Mouse (Mus musculus) stomach, embryonic 16.5 days (tissue): ENCODE measurements around the gene Il4ra. TPM values are rescaled to one million over a fixed set of nuclear protein-coding genes. Genes with fewer than 3 reads are reported as not detected.

Source experiments
- ATAC-seq: fragments of 200-750 bp; cut with Nextera tagmentation; 2 replicates; pipeline ENCODE4 v1.8.0; 2017; ENCODE audit warnings: moderate number of reproducible peaks, moderate TSS enrichment; ENCODE audit not compliant: insufficient read depth, low FRiP score
- H3K27ac ChIP-seq: fragments of 300-500 bp; sonication (generic); 2 replicates; pipeline ENCODE4 v1.5.1; 2014; ENCODE audit warnings: low read length
- H3K27me3 ChIP-seq: fragments of 300-500 bp; sonication (generic); 2 replicates; pipeline ENCODE4 v1.6.1; 2014; ENCODE audit warnings: low read length, control low read depth, mixed read lengths; ENCODE audit not compliant: control insufficient read depth, insufficient read depth
- H3K36me3 ChIP-seq: fragments of 300-500 bp; sonication (generic); 2 replicates; pipeline ENCODE4 v1.6.1; 2014; ENCODE audit warnings: low read length; ENCODE audit not compliant: control insufficient read depth, insufficient read depth
- H3K4me1 ChIP-seq: fragments of 300-500 bp; sonication (generic); 2 replicates; pipeline ENCODE4 v1.6.1; 2014; ENCODE audit warnings: low read length, control low read depth, mixed read lengths; ENCODE audit not compliant: control insufficient read depth, insufficient read depth
- H3K4me2 ChIP-seq: fragments of 300-500 bp; sonication (generic); 2 replicates; pipeline ENCODE4 v1.6.1; 2014; ENCODE audit warnings: low read depth, low read length, mixed read lengths
- H3K4me3 ChIP-seq: fragments of 300-500 bp; sonication (generic); replicated peaks from 2 replicates; pipeline ENCODE4 v1.5.1; 2014; ENCODE audit warnings: mild to moderate bottlenecking, low read length
- H3K9ac ChIP-seq: fragments of 300-500 bp; sonication (generic); 2 replicates; pipeline ENCODE4 v1.6.1; 2014; ENCODE audit warnings: low read length
- H3K9me3 ChIP-seq: fragments of 300-500 bp; sonication (generic); replicated peaks from 2 replicates; pipeline ENCODE4 v1.6.1; 2016; ENCODE audit warnings: low read length, control low read depth; ENCODE audit not compliant: control insufficient read depth
- WGBS: fragments of 180-500 bp; shearing (Covaris S2); extraction: QIAGEN DNeasy Blood & Tissue Kit; methylation state at CpG from one replicate; pipeline ENCODE4 v1.1.7; 2014; 5-methylcytosine and 5-hydroxymethylcytosine counted together
- polyA plus RNA-seq: library from polyadenylated mRNA; unstranded; fragments of >200 nt; fragmentation: Nextera tagmentation; extraction: Ambion mirVana; gene quantifications from 2 replicates; pipeline ENCODE4 v1.2.1, GENCODE M21; 2015

Il4ra gene
- polyA plus RNA-seq, 1 experiment from 2014 or later, result 12.3 TPM

DNA sequence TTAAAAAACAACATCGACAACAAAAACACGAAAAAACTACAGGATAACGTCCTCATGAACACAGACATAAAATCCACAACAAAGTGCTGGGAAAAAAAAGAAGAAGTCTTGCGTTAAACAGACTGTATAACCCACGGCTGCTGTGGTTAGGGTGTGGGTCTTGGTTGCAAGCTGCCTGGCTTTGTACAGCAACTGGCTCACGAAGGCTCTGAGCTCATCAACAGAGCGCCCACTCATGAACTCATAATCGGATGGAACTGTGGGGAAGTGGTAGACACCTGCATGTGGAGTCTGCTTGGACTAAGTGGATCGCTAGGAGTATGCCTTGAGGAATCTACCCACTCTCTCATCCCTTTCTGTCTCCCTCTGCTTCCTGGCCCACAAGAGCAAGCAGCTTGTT, 45.2 kb downstream of the Il4ra start:
- Histone ChIP-seq H3K27ac (no peak overlapping the region), H3K36me3 (no peaks in the 10 kb centered on the region), H3K4me1 (no peaks in the 10 kb centered on the region), H3K9me3 (no peaks in the 10 kb centered on the region), H3K4me2 (no peak overlapping the region), H3K27me3 (no peaks in the 10 kb centered on the region), H3K9ac (no peak overlapping the region), H3K4me3 (no peak overlapping the region)
- 80% methylated on average over 9 of the region's 9 CpGs for WGBS
- ATAC-seq, result no peak

GRCm38 (mm10) chr7:125597516-125598347, 45.8 kb downstream of the Il4ra start:
- H3K27ac ChIP-seq, result no peak overlapping the region
- H3K4me2 ChIP-seq, result no peak overlapping the region
- no peaks in the 10 kb centered on the region for H3K9me3 ChIP-seq
- no peaks in the 10 kb centered on the region for H3K36me3 ChIP-seq
- no peak for ATAC-seq
- no peak overlapping the region for H3K9ac ChIP-seq
- no peaks in the 10 kb centered on the region for H3K4me1 ChIP-seq
- WGBS, result 88% methylated on average over 11 of the region's 11 CpGs
- H3K4me3 ChIP-seq, result no peak overlapping the region
- H3K27me3 ChIP-seq, result no peaks in the 10 kb centered on the region

- Histone ChIP-seq H3K27me3 (no peaks in the 10 kb centered on the region), H3K4me3 (no peak overlapping the region), H3K4me2 (no peak overlapping the region), H3K9ac (no peak overlapping the region), H3K27ac (no peak overlapping the region), H3K4me1 (no peaks in the 10 kb centered on the region), H3K9me3 (no peaks in the 10 kb centered on the region), H3K36me3 (no peaks in the 10 kb centered on the region)
- ATAC-seq, result no peak
- WGBS, result 52% methylated on average over 4 of the region's 4 CpGs
Observed at GRCm38 (mm10) chr7:125599373-125599973, 47.6 kb downstream of the Il4ra start.

GRCm38 (mm10) chr7:125600136-125600535, 48.2 kb downstream of the Il4ra start:
- H3K27me3 ChIP-seq, result no peaks in the 10 kb centered on the region
- H3K4me1 ChIP-seq, result no peaks in the 10 kb centered on the region
- 61% methylated on average over 10 of the region's 10 CpGs for WGBS
- no peaks in the 10 kb centered on the region for H3K9me3 ChIP-seq
- ATAC-seq, result no peak
- H3K9ac ChIP-seq, result no peak overlapping the region
- no peak overlapping the region for H3K4me2 ChIP-seq
- H3K4me3 ChIP-seq, result no peak overlapping the region
- H3K36me3 ChIP-seq, result no peaks in the 10 kb centered on the region
- H3K27ac ChIP-seq, result no peak overlapping the region

GRCm38 (mm10) chr7:125600612-125601279, 48.8 kb downstream of the Il4ra start:
- Histone ChIP-seq H3K9ac (no peak overlapping the region), H3K4me3 (no peak overlapping the region), H3K27ac (0 out of 2 replicates have a peak overlapping the region, but pooled peaks have one; percentile 26), H3K36me3 (no peaks in the 10 kb centered on the region), H3K9me3 (no peaks in the 10 kb centered on the region), H3K4me1 (no peaks in the 10 kb centered on the region), H3K27me3 (no peaks in the 10 kb centered on the region), H3K4me2 (no peak overlapping the region)
- 35% methylated on average over 6 of the region's 6 CpGs for WGBS
- no peak for ATAC-seq

- no peaks in the 10 kb centered on the region for H3K36me3 ChIP-seq
- no peaks in the 10 kb centered on the region for H3K4me1 ChIP-seq
- H3K27me3 ChIP-seq, result no peaks in the 10 kb centered on the region
- H3K9me3 ChIP-seq, result no peaks in the 10 kb centered on the region
- H3K9ac ChIP-seq, result no peak overlapping the region
- ATAC-seq, result no peak
- H3K4me2 ChIP-seq, result no peak overlapping the region
- 83% methylated on average over 6 of the region's 6 CpGs for WGBS
- H3K27ac ChIP-seq, result no peak overlapping the region
- H3K4me3 ChIP-seq, result no peak overlapping the region
Observed at GRCm38 (mm10) chr7:125601280-125601670, 49.4 kb downstream of the Il4ra start.

DNA sequence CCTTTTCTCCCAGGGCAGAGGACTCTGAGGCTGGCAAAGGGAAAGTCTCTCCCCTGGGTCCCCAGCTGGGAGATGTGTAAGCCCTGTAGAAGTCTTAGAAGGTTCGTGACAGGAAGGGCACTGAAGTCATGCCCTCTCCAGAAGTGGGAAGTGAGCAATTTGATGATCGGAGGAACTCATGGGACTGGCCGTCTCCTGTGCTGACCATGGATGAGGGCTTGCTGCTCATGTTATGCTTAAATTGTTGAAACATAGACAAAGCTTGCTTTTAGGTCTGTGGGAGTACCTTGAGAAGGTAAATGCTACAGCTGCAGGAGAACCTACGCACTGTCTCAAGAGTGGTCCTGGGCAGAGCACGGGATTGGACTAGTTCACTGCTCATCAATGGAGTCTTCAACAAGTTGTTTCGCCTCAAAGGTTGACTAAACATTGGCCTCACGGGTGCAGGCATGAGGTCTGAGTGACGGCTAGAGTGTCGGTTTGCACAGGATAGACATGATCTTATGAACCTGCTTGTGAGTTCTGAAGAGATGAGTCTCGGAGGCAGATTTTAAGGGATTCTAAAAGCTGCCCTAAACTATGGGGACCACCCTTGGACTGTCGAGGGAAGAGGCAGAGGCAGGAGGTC, 50.0 kb downstream of the Il4ra start:
- no peak overlapping the region for H3K4me3 ChIP-seq
- WGBS, result 66% methylated on average over 11 of the region's 11 CpGs
- no peaks in the 10 kb centered on the region for H3K36me3 ChIP-seq
- H3K27me3 ChIP-seq, result no peaks in the 10 kb centered on the region
- no peak overlapping the region for H3K4me2 ChIP-seq
- no peaks in the 10 kb centered on the region for H3K9me3 ChIP-seq
- H3K27ac ChIP-seq, result no peak overlapping the region
- H3K4me1 ChIP-seq, result no peaks in the 10 kb centered on the region
- H3K9ac ChIP-seq, result no peak overlapping the region
- ATAC-seq, result no peak

GRCm38 (mm10) chr7:125603185-125603631, 51.3 kb downstream of the Il4ra start, which contains the start of gene Il21r:
Il21r (plus strand) TSS chr7:125603429.
- WGBS, result 56% methylated on average over 11 of the region's 11 CpGs
- Histone ChIP-seq H3K9ac (no peak within 1 kb of the TSS), H3K4me3 (no peak within 1 kb of the TSS), H3K27ac (no peak within 1 kb of the TSS), H3K4me1 (no peaks in the 10 kb centered on the region), H3K36me3 (no peaks in the 10 kb centered on the region), H3K4me2 (no peak within 1 kb of the TSS), H3K27me3 (no peaks in the 10 kb centered on the region), H3K9me3 (no peaks in the 10 kb centered on the region)
- ATAC-seq, result no peak
